Mouse (Mus musculus) ES-Bruce4 (cell line): ENCODE measurements around the gene Gm49325. TPM values are rescaled to one million over a fixed set of nuclear protein-coding genes. Genes with fewer than 3 reads are reported as not detected.
A peak's percentile ranks its signal among the peaks of the same experiment; 100 is the strongest.

ENCODE experiments used
- H3K27ac ChIP-seq: 2 replicates; pipeline ENCODE4 v1.5.1; 2012; ENCODE audit warnings: low read length, inconsistent platforms; ENCODE audit not compliant: insufficient read depth
- H3K27me3 ChIP-seq: 2 replicates; pipeline ENCODE4 v1.6.1; 2012; ENCODE audit warnings: mild to moderate bottlenecking, low read length, inconsistent platforms; ENCODE audit not compliant: control insufficient read depth, poor library complexity, insufficient read depth, severe bottlenecking
- H3K36me3 ChIP-seq: 2 replicates; pipeline ENCODE4 v1.6.1; 2012; ENCODE audit warnings: inconsistent platforms, mild to moderate bottlenecking, low read length, moderate library complexity; ENCODE audit not compliant: control insufficient read depth, poor library complexity, insufficient read depth, severe bottlenecking
- H3K4me1 ChIP-seq: one replicate; pipeline ENCODE4 v1.8.1; 2011; ENCODE audit warnings: low read length; ENCODE audit not compliant: control insufficient read depth, insufficient read depth
- H3K4me3 ChIP-seq: 2 replicates; pipeline ENCODE4 v1.5.1; 2011; ENCODE audit warnings: low read depth, mild to moderate bottlenecking, low read length
- H3K9ac ChIP-seq: 2 replicates; pipeline ENCODE4 v1.6.1; 2012; ENCODE audit warnings: low read depth, mild to moderate bottlenecking, inconsistent platforms; ENCODE audit not compliant: poor library complexity, severe bottlenecking
- H3K9me3 ChIP-seq: replicated peaks from 2 replicates; pipeline ENCODE4 v1.6.1; 2012; ENCODE audit warnings: mild to moderate bottlenecking, low read length, inconsistent platforms; ENCODE audit not compliant: control insufficient read depth, poor library complexity, insufficient read depth, severe bottlenecking
- CTCF ChIP-seq: IDR thresholded peaks from one replicate; pipeline ENCODE4 v1.8.1; 2011; ENCODE audit warnings: low read depth, low read length
- EP300 ChIP-seq: IDR thresholded peaks from 2 replicates; pipeline ENCODE4 v1.6.1; 2011; ENCODE audit warnings: low read depth, low read length; ENCODE audit not compliant: insufficient read depth
- POLR2A ChIP-seq: IDR thresholded peaks from one replicate; pipeline ENCODE4 v1.8.1; 2011; ENCODE audit warnings: low read length; ENCODE audit not compliant: insufficient read depth
- polyA plus RNA-seq: library from polyadenylated mRNA; stranded (reverse); fragments of >200 nt; gene quantifications from 2 replicates; pipeline ENCODE4 v1.2.4, GENCODE M21; 2011; ENCODE audit warnings: low read depth; ENCODE audit not compliant: missing spikeins, insufficient read depth, insufficient read length

Gene Gm49325
- 50.7 and 57.6 TPM in 2 replicates for polyA plus RNA-seq

- H3K4me3 ChIP-seq = peak within 1 kb of the TSS; percentile 91
- TF ChIP-seq CTCF (peak; percentile 19), EP300 (no peak), POLR2A (no peak)
Measured at GRCm38 (mm10) chr10:77605908-77606826, at the start of gene Gm49325, which contains the start of gene Sumo3. TSS of gene Gm49325 (plus strand) at chr10:77606197. TSS of gene Sumo3 (plus strand) at chr10:77606097.

GRCm38 (mm10) chr10:77556631-77557030 lies 49.4 kb upstream of the Gm49325 start:
- Histone ChIP-seq H3K27ac (no peak overlapping the region), H3K4me3 (no peak overlapping the region), H3K4me1 (no peaks in the 10 kb centered on the region), H3K9ac (no peak overlapping the region), H3K36me3 (no peaks in the 10 kb centered on the region), H3K9me3 (no peaks in the 10 kb centered on the region), H3K27me3 (no peaks in the 10 kb centered on the region)
- TF ChIP-seq EP300 (no peak), CTCF (no peak), POLR2A (no peak)

More at GRCm38 (mm10) chr10:77605908-77606826, at the start of gene Gm49325, which contains the start of gene Sumo3:
- Histone ChIP-seq H3K9me3 (no peaks in the 10 kb centered on the region), H3K27ac (peak within 1 kb of the TSS; percentile 91), H3K27me3 (no peaks in the 10 kb centered on the region), H3K9ac (peak within 1 kb of the TSS; percentile 84), H3K4me1 (peaks cover 5% of the 10 kb centered on the region), H3K36me3 (0 out of 2 replicates have a peak, but pooled peaks cover 2% of the 10 kb centered on the region)

- Histone ChIP-seq H3K4me3 (no peak overlapping the region), H3K27me3 (no peaks in the 10 kb centered on the region), H3K9me3 (no peaks in the 10 kb centered on the region), H3K27ac (no peak overlapping the region), H3K4me1 (no peaks in the 10 kb centered on the region), H3K36me3 (no peaks in the 10 kb centered on the region), H3K9ac (no peak overlapping the region)
- TF ChIP-seq CTCF (peak; percentile 49), POLR2A (no peak)
Measured at GRCm38 (mm10) chr10:77557641-77558040, 48.4 kb upstream of the Gm49325 start.

DNA sequence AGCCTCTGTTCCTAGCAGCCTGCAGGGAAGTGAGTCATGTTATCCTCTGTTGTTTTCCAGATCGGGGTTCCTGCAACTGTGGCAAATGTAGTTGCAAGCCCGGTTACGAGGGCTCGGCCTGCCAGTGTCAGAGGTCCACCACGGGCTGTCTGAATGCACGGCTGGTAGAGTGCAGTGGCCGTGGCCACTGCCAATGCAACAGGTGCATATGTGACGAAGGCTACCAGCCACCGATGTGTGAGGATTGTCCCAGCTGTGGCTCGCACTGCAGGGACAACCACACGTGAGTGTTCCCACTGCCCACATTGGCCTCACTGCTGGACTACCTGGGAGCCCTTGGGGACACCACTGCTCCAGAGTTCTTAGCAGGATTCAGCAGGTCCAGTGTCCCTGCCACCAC lies 45.9 kb upstream of the Gm49325 start:
- H3K4me3 ChIP-seq = no peak overlapping the region
- no peaks in the 10 kb centered on the region for H3K9me3 ChIP-seq
- no peaks in the 10 kb centered on the region for H3K36me3 ChIP-seq
- H3K27ac ChIP-seq = no peak overlapping the region
- H3K27me3 ChIP-seq = no peaks in the 10 kb centered on the region
- H3K9ac ChIP-seq = no peak overlapping the region
- no peaks in the 10 kb centered on the region for H3K4me1 ChIP-seq
- TF ChIP-seq POLR2A = no peak
- TF ChIP-seq EP300 = no peak
- no peak for TF ChIP-seq CTCF

- H3K27me3 ChIP-seq = no peaks in the 10 kb centered on the region
- no peaks in the 10 kb centered on the region for H3K9me3 ChIP-seq
- H3K36me3 ChIP-seq = no peaks in the 10 kb centered on the region
- no peak overlapping the region for H3K4me3 ChIP-seq
- no peak overlapping the region for H3K9ac ChIP-seq
- no peak overlapping the region for H3K27ac ChIP-seq
- TF ChIP-seq POLR2A (no peak), EP300 (no peak), CTCF (no peak)
- no peaks in the 10 kb centered on the region for H3K4me1 ChIP-seq
Measured at GRCm38 (mm10) chr10:77560830-77561229, 45.2 kb upstream of the Gm49325 start.

GRCm38 (mm10) chr10:77561508-77561907 lies 44.5 kb upstream of the Gm49325 start:
- Histone ChIP-seq H3K36me3 (no peaks in the 10 kb centered on the region), H3K4me1 (no peaks in the 10 kb centered on the region), H3K27ac (no peak overlapping the region), H3K4me3 (no peak overlapping the region), H3K9ac (no peak overlapping the region), H3K27me3 (no peaks in the 10 kb centered on the region), H3K9me3 (no peaks in the 10 kb centered on the region)
- no peak for TF ChIP-seq POLR2A
- no peak for TF ChIP-seq EP300
- TF ChIP-seq CTCF = no peak
